Mouse (Mus musculus): ENCODE measurements around the gene Lhb. TPM values are rescaled to one million over a fixed set of nuclear protein-coding genes. Genes with fewer than 3 reads are reported as not detected.

The Lhb gene
- polyA plus RNA-seq, 1 experiment from 2014 or later, result not detected

- Histone ChIP-seq H3K36me3 (no peaks in the 10 kb centered on the region), H3K4me3 (peak overlapping the region; percentile 63), H3K27me3 (ENCODE audit: insufficient read depth, poor library complexity, severe bottlenecking) (peaks cover 66% of the 10 kb centered on the region), H3K9me3 (no peaks in the 10 kb centered on the region), H3K27ac (peak overlapping the region; percentile 81), H3K4me1 (peaks cover 17% of the 10 kb centered on the region)
- WGBS, result 1% methylated on average over 113 of the region's 114 CpGs
- DNase-seq (ENCODE audit: low spot score), result no peak
Measured at GRCm38 (mm10) chr7:45406157-45407156, 14.2 kb upstream of the Lhb start.

GRCm38 (mm10) chr7:45407836-45408235 is 12.8 kb upstream of the Lhb start:
- Histone ChIP-seq H3K36me3 (no peaks in the 10 kb centered on the region), H3K4me1 (peaks cover 20% of the 10 kb centered on the region), H3K9me3 (no peaks in the 10 kb centered on the region), H3K4me3 (no peak overlapping the region), H3K27ac (no peak overlapping the region), H3K27me3 (ENCODE audit: insufficient read depth, poor library complexity, severe bottlenecking) (peaks cover 77% of the 10 kb centered on the region)
- no peak for DNase-seq (ENCODE audit: low spot score)
- 78% methylated on average over 10 of the region's 10 CpGs for WGBS

GRCm38 (mm10) chr7:45408351-45408750 is 12.3 kb upstream of the Lhb start:
- no peaks in the 10 kb centered on the region for H3K36me3 ChIP-seq
- no peak overlapping the region for H3K4me3 ChIP-seq
- H3K27ac ChIP-seq, result no peak overlapping the region
- peaks cover 82% of the 10 kb centered on the region for H3K27me3 ChIP-seq (ENCODE audit: insufficient read depth, poor library complexity, severe bottlenecking)
- H3K4me1 ChIP-seq, result peaks cover 26% of the 10 kb centered on the region
- 70% methylated on average over 7 of the region's 7 CpGs for WGBS
- no peak for DNase-seq (ENCODE audit: low spot score)
- H3K9me3 ChIP-seq, result no peaks in the 10 kb centered on the region

- Histone ChIP-seq H3K4me3 (no peak overlapping the region), H3K9me3 (no peaks in the 10 kb centered on the region), H3K4me1 (peaks cover 32% of the 10 kb centered on the region), H3K36me3 (no peaks in the 10 kb centered on the region), H3K27me3 (ENCODE audit: insufficient read depth, poor library complexity, severe bottlenecking) (peaks cover 88% of the 10 kb centered on the region), H3K27ac (no peak overlapping the region)
- 86% methylated on average over 17 of the region's 17 CpGs for WGBS
- no peak for DNase-seq (ENCODE audit: low spot score)
Measured at GRCm38 (mm10) chr7:45408949-45409348, 11.7 kb upstream of the Lhb start.

- H3K36me3 ChIP-seq, result no peaks in the 10 kb centered on the region
- DNase-seq (ENCODE audit: low spot score), result no peak
- H3K9me3 ChIP-seq, result no peaks in the 10 kb centered on the region
- peaks cover 95% of the 10 kb centered on the region for H3K27me3 ChIP-seq (ENCODE audit: insufficient read depth, poor library complexity, severe bottlenecking)
- 76% methylated on average over 8 of the region's 8 CpGs for WGBS
- no peak overlapping the region for H3K27ac ChIP-seq
- peaks cover 37% of the 10 kb centered on the region for H3K4me1 ChIP-seq
- H3K4me3 ChIP-seq, result no peak overlapping the region
Measured at GRCm38 (mm10) chr7:45409497-45410163, 11.0 kb upstream of the Lhb start.

GRCm38 (mm10) chr7:45412421-45412820 is 8.2 kb upstream of the Lhb start:
- Histone ChIP-seq H3K27me3 (ENCODE audit: insufficient read depth, poor library complexity, severe bottlenecking) (peaks cover 97% of the 10 kb centered on the region), H3K4me3 (no peak overlapping the region), H3K4me1 (peaks cover 34% of the 10 kb centered on the region), H3K9me3 (no peaks in the 10 kb centered on the region), H3K27ac (no peak overlapping the region), H3K36me3 (no peaks in the 10 kb centered on the region)
- DNase-seq (ENCODE audit: low spot score), result no peak
- 50% methylated on average over 2 of the region's 2 CpGs for WGBS

- Histone ChIP-seq H3K9me3 (no peaks in the 10 kb centered on the region), H3K36me3 (no peaks in the 10 kb centered on the region), H3K4me1 (peaks cover 41% of the 10 kb centered on the region), H3K27me3 (ENCODE audit: insufficient read depth, poor library complexity, severe bottlenecking) (peaks cover 97% of the 10 kb centered on the region), H3K27ac (peak within 1 kb of the TSS; percentile 85), H3K4me3 (peak within 1 kb of the TSS; percentile 68)
- WGBS, result 2% methylated on average over 44 of the region's 45 CpGs
- peak; percentile 89 for DNase-seq (ENCODE audit: low spot score)
Measured at GRCm38 (mm10) chr7:45413113-45413863, 7.3 kb upstream of the Lhb start, which contains the start of gene Ntf5. Gene Ntf5, plus strand, starts transcription at chr7:45413695.

GRCm38 (mm10) chr7:45413864-45414739 is 6.5 kb upstream of the Lhb start:
- Histone ChIP-seq H3K36me3 (no peaks in the 10 kb centered on the region), H3K9me3 (no peaks in the 10 kb centered on the region), H3K4me3 (peak overlapping the region; percentile 68), H3K4me1 (peaks cover 42% of the 10 kb centered on the region), H3K27me3 (ENCODE audit: insufficient read depth, poor library complexity, severe bottlenecking) (peaks cover 97% of the 10 kb centered on the region), H3K27ac (peak overlapping the region; percentile 85; the same call in 1 of the 2 replicates)
- DNase-seq (ENCODE audit: low spot score), result no peak
- 2% methylated on average over 26 of the region's 27 CpGs for WGBS

- H3K36me3 ChIP-seq, result no peaks in the 10 kb centered on the region
- H3K9me3 ChIP-seq, result no peaks in the 10 kb centered on the region
- peak overlapping the region; percentile 68; the same call in 1 of the 2 replicates for H3K4me3 ChIP-seq
- 39% methylated on average over 12 of the region's 12 CpGs for WGBS
- no peak overlapping the region for H3K27ac ChIP-seq
- H3K4me1 ChIP-seq, result peaks cover 45% of the 10 kb centered on the region
- no peak for DNase-seq (ENCODE audit: low spot score)
- H3K27me3 ChIP-seq (ENCODE audit: insufficient read depth, poor library complexity, severe bottlenecking), result peaks cover 97% of the 10 kb centered on the region
Measured at GRCm38 (mm10) chr7:45414740-45415224, 5.8 kb upstream of the Lhb start.

- Histone ChIP-seq H3K27me3 (ENCODE audit: insufficient read depth, poor library complexity, severe bottlenecking) (peaks cover 97% of the 10 kb centered on the region), H3K27ac (no peak overlapping the region), H3K9me3 (no peaks in the 10 kb centered on the region), H3K36me3 (peaks cover 2% of the 10 kb centered on the region), H3K4me1 (peaks cover 53% of the 10 kb centered on the region), H3K4me3 (peak overlapping the region; percentile 47)
- 13% methylated on average over 37 of the region's 37 CpGs for WGBS
- DNase-seq (ENCODE audit: low spot score), result no peak
Measured at GRCm38 (mm10) chr7:45415636-45416035, 5.0 kb upstream of the Lhb start.

GRCm38 (mm10) chr7:45417962-45418492 is 2.6 kb upstream of the Lhb start:
- peaks cover 52% of the 10 kb centered on the region for H3K4me1 ChIP-seq
- H3K36me3 ChIP-seq, result peaks cover 26% of the 10 kb centered on the region
- H3K9me3 ChIP-seq, result no peaks in the 10 kb centered on the region
- peak overlapping the region; percentile 25 for H3K4me3 ChIP-seq
- DNase-seq (ENCODE audit: low spot score), result no peak
- H3K27me3 ChIP-seq (ENCODE audit: insufficient read depth, poor library complexity, severe bottlenecking), result peaks cover 93% of the 10 kb centered on the region
- WGBS, result 8% methylated on average over 13 of the region's 13 CpGs
- H3K27ac ChIP-seq, result peak overlapping the region; percentile 18; the same call in 1 of the 2 replicates
